Mouse (Mus musculus) liver, postnatal 0 days (tissue): ENCODE results near the gene Cald1. TPM values are rescaled to one million over a fixed set of nuclear protein-coding genes. Genes with fewer than 3 reads are reported as not detected.

Experiments used
- ATAC-seq: fragments of 200-750 bp; cut with Nextera tagmentation; 2 replicates; pipeline ENCODE4 v1.8.0; 2017; ENCODE audit warnings: mild to moderate bottlenecking, moderate library complexity
- DNase-seq: peaks from one replicate; pipeline ENCODE4 v3.0.0-alpha.2; 2016
- H3K27ac ChIP-seq: fragments of 300-500 bp; sonication (generic); 2 replicates; pipeline ENCODE4 v1.5.1; 2014; ENCODE audit warnings: antibody characterized with exemption, moderate library complexity, mild to moderate bottlenecking, low read depth
- H3K27me3 ChIP-seq: fragments of 300-500 bp; sonication (generic); 2 replicates; pipeline ENCODE4 v1.6.1; 2014; ENCODE audit warnings: low read length, control low read depth, mixed read lengths; ENCODE audit not compliant: insufficient read depth
- H3K36me3 ChIP-seq: fragments of 300-500 bp; sonication (generic); replicated peaks from 2 replicates; pipeline ENCODE4 v1.6.1; 2014; ENCODE audit warnings: mild to moderate bottlenecking, control low read depth, low read length, moderate library complexity, mixed read lengths; ENCODE audit not compliant: insufficient read depth
- H3K4me1 ChIP-seq: fragments of 300-500 bp; sonication (generic); 2 replicates; pipeline ENCODE4 v1.6.1; 2014; ENCODE audit warnings: antibody characterized with exemption, mild to moderate bottlenecking, control low read depth; ENCODE audit not compliant: insufficient read depth
- H3K4me2 ChIP-seq: fragments of 300-500 bp; sonication (generic); 2 replicates; pipeline ENCODE4 v1.6.1; 2014; ENCODE audit warnings: low read depth, mild to moderate bottlenecking, low read length, moderate library complexity, mixed read lengths
- H3K4me3 ChIP-seq: fragments of 300-500 bp; sonication (generic); 2 replicates; pipeline ENCODE4 v1.5.1; 2014; ENCODE audit warnings: low read depth, low read length
- H3K9ac ChIP-seq: fragments of 300-500 bp; sonication (generic); replicated peaks from 2 replicates; pipeline ENCODE4 v1.6.1; 2014; ENCODE audit warnings: mild to moderate bottlenecking, moderate library complexity
- H3K9me3 ChIP-seq: fragments of 300-500 bp; sonication (generic); 2 replicates; pipeline ENCODE4 v1.6.1; 2016; ENCODE audit warnings: mild to moderate bottlenecking, control low read depth, low read length, mixed read lengths
- CTCF ChIP-seq: sonication (generic); IDR thresholded peaks from 2 replicates; pipeline ENCODE4 v1.5.1; 2016; ENCODE audit warnings: antibody characterized with exemption, low read depth
- EP300 ChIP-seq: IDR thresholded peaks from 2 replicates; pipeline ENCODE4 v1.6.1; 2016; ENCODE audit warnings: antibody characterized with exemption, low read depth, mild to moderate bottlenecking
- WGBS: fragments of 180-500 bp; shearing (Covaris S2); extraction: QIAGEN DNeasy Blood & Tissue Kit; methylation state at CpG from one replicate; pipeline ENCODE4 v1.1.7; 2014; ENCODE audit not compliant: insufficient replicate concordance; 5-methylcytosine and 5-hydroxymethylcytosine counted together
- polyA plus RNA-seq: library from polyadenylated mRNA; unstranded; fragments of >200 nt; fragmentation: Nextera tagmentation; extraction: Ambion mirVana; gene quantifications from 2 replicates; pipeline ENCODE4 v1.2.1, GENCODE M21; 2015

Cald1 gene
- polyA plus RNA-seq, 1 experiment from 2014 or later: 131 TPM

DNA sequence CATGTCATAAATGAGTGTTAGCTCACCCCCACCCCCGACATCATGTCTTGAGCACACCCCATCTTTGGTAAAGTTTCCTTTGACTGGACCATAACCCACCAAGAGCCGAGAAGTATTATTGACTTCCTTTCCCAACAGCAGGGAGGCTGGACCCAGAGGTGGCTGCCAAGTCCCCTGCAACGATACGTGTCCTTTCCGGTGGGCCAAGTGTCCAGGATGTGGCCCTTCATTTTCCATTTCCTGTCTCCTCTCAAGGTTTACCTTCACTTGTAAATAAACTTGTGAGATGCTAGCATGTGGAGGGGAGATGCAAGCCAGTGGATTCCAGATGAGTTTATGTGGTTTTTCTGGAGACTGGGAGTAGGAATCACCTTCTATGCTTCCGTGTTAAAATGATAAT is 132.7 kb downstream of the Cald1 start:
- H3K27ac ChIP-seq: no peak overlapping the region
- ATAC-seq: no peak
- peaks cover 18% of the 10 kb centered on the region for H3K4me1 ChIP-seq
- TF ChIP-seq CTCF (no peak), EP300 (no peak)
- no peaks in the 10 kb centered on the region for H3K36me3 ChIP-seq
- no peak overlapping the region for H3K9ac ChIP-seq
- no peaks in the 10 kb centered on the region for H3K9me3 ChIP-seq
- DNase-seq: no peak
- no peak overlapping the region for H3K4me3 ChIP-seq
- WGBS: 59% methylated on average over 6 of the region's 6 CpGs
- H3K4me2 ChIP-seq: no peak overlapping the region
- no peaks in the 10 kb centered on the region for H3K27me3 ChIP-seq

DNA sequence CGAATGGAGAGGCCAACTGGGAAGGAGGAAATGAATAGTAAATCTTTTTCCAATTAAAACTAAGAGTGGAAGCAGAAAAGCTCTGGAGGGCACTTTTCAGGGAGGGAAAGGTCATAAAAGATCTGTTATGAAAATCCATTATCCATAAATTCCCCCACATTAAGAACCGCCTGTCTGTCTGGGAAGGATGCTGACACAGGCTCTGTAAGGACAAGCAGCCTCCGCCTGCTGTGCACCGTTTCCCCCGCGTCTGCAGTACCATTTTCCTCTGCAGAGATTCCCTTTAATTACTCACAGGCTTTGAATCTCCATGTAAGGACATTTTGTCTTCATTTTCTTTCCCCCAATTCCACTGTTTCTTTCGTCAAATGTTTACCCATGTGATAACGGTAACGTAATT is 133.2 kb downstream of the Cald1 start:
- no peak for ATAC-seq
- no peak overlapping the region for H3K27ac ChIP-seq
- WGBS: 77% methylated on average over 9 of the region's 9 CpGs

DNA sequence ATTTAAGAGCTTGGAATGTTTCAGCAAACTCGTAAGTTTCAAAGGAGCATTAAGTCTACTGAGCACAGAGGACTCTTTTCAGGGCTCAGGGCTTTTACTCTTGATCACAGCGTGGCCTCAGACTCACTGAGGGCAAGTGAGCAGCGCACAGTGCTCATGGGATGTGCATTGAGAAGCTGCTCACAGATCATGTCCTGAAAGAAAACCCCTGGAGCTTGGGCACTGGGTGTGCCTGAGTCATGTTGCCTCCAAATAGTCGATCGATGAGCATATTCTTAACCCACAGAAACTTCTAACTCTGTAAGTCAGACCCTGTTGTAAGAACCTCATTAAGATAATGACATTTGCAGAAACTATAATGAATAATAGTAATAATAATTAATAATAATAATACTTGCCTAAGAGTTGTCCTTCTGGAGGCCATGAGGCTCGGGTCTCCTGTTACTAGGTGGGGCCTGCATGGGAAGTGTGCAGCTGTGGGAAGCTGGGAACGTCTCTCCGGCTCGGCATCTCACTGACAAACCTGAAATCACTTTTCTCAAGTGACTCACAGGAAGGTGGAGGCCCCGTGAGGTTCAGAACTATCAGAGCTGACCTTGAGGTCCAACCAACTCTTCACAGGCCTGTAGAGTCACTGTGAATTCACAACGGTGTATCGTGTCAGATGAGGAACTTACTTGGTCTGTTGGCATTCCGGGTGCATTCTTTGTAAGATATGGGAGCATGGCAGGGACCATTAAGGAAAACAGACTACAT is 136.8 kb downstream of the Cald1 start:
- no peak for DNase-seq
- 68% methylated on average over 13 of the region's 13 CpGs for WGBS

More for the DNA sequence above, 133.2 kb downstream of the Cald1 start:
- H3K36me3 ChIP-seq: no peaks in the 10 kb centered on the region
- H3K4me3 ChIP-seq: no peak overlapping the region
- H3K9me3 ChIP-seq: no peaks in the 10 kb centered on the region
- DNase-seq: no peak
- H3K4me1 ChIP-seq: peaks cover 18% of the 10 kb centered on the region
- no peak overlapping the region for H3K9ac ChIP-seq
- no peak overlapping the region for H3K4me2 ChIP-seq
- H3K27me3 ChIP-seq: no peaks in the 10 kb centered on the region
- TF ChIP-seq CTCF (no peak), EP300 (no peak)

DNA sequence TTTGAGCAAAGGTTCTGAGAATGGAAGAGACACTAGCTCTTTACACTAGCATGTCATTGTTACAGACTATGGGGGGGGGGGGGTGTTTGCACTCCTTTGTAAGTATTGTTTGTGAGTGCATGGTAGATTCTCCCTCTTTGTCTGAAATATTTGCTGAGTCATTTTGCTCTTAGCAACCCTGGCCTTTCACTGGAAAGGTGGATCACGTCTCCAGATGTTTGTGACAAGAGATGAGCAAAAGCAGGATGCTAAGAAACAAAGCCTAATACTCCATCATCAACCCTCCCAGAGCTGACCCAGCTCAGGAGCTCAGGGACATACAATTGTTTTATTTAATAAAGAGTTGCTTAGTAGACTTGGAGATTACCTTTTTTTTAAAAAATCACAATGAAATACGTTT is 138.6 kb downstream of the Cald1 start:
- WGBS: 54% methylated on average over 2 of the region's 2 CpGs

More for the DNA sequence above, 136.8 kb downstream of the Cald1 start:
- H3K4me1 ChIP-seq: peaks cover 12% of the 10 kb centered on the region
- H3K27me3 ChIP-seq: no peaks in the 10 kb centered on the region
- no peaks in the 10 kb centered on the region for H3K9me3 ChIP-seq
- H3K4me3 ChIP-seq: no peak overlapping the region
- no peak for ATAC-seq
- H3K27ac ChIP-seq: no peak overlapping the region
- no peak overlapping the region for H3K9ac ChIP-seq
- no peak overlapping the region for H3K4me2 ChIP-seq
- no peaks in the 10 kb centered on the region for H3K36me3 ChIP-seq
- TF ChIP-seq CTCF: no peak
- no peak for TF ChIP-seq EP300

DNA sequence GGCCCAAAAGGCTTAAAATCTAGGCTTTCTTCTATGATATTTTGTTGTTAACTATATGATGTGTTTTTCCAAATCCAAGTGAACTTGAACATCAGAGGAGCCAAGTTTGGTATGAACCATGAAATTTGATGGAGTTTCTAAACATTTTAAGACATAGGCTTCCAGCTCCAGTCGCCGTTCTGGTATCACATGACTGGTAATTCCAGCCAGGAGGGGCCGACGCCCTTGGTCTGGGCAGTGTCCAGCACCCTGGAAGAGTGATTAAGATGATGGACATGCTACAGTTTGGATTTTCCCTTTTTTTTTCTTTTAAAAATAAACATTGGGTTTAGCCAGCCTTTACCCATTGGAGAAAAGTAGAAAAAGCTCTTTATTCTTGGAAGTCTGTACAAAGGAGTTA is 145.6 kb downstream of the Cald1 start:
- no peak for ATAC-seq
- DNase-seq: no peak
- no peaks in the 10 kb centered on the region for H3K9me3 ChIP-seq
- peaks cover 14% of the 10 kb centered on the region for H3K36me3 ChIP-seq
- H3K27me3 ChIP-seq: no peaks in the 10 kb centered on the region
- no peak overlapping the region for H3K4me2 ChIP-seq
- H3K27ac ChIP-seq: no peak overlapping the region
- 79% methylated on average over 4 of the region's 4 CpGs for WGBS
- H3K9ac ChIP-seq: no peak overlapping the region
- TF ChIP-seq EP300: no peak
- no peak for TF ChIP-seq CTCF
- peaks cover 3% of the 10 kb centered on the region for H3K4me1 ChIP-seq
- H3K4me3 ChIP-seq: no peak overlapping the region

More for the DNA sequence above, 138.6 kb downstream of the Cald1 start:
- DNase-seq (no peak), ATAC-seq (no peak)
- Histone ChIP-seq H3K27ac (no peak overlapping the region), H3K9ac (no peak overlapping the region), H3K4me2 (no peak overlapping the region), H3K9me3 (no peaks in the 10 kb centered on the region), H3K27me3 (no peaks in the 10 kb centered on the region), H3K4me1 (peaks cover 7% of the 10 kb centered on the region), H3K4me3 (no peak overlapping the region), H3K36me3 (no peaks in the 10 kb centered on the region; the same call in 1 of the 2 replicates)
- TF ChIP-seq CTCF (no peak), EP300 (no peak)

DNA sequence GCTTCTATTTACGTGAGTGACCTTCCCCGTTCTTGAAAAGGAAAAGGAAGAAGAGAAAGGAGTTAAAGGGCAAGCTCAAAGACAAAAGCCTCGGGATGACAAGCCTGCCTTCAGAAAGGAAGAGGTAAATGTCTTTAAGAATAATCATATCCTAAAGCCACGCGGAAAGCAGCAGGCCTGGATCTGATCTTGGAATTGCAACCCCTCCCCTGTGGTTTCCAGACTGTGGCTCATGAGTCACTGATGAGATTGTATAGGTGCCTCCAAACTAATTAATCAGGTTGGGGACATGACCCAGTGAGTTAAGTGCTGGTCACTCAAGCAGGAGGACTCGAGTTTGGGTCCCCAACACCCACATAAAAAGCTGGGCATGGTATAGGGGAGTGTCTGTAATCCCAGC is 149.5 kb downstream of the Cald1 start:
- TF ChIP-seq CTCF (no peak), EP300 (no peak)
- Histone ChIP-seq H3K9me3 (no peaks in the 10 kb centered on the region), H3K9ac (no peak overlapping the region), H3K27ac (no peak overlapping the region), H3K27me3 (no peaks in the 10 kb centered on the region), H3K4me2 (no peak overlapping the region), H3K4me3 (no peak overlapping the region), H3K4me1 (peaks cover 15% of the 10 kb centered on the region), H3K36me3 (peaks cover 13% of the 10 kb centered on the region)
- ATAC-seq: no peak
- no peak for DNase-seq
- WGBS: 64% methylated on average over 6 of the region's 6 CpGs
